Mouse (Mus musculus): ENCODE data around the gene Sctr. TPM values are rescaled to one million over a fixed set of nuclear protein-coding genes. Genes with fewer than 3 reads are reported as not detected.
"Not testable (repeated sequence)": the region's sequence is repeated elsewhere in the genome, so short reads cannot be mapped to it uniquely, and the experiment has no call there.

The Sctr gene
- polyA plus RNA-seq, 1 experiment from 2014 or later: 0.26 TPM

DNA sequence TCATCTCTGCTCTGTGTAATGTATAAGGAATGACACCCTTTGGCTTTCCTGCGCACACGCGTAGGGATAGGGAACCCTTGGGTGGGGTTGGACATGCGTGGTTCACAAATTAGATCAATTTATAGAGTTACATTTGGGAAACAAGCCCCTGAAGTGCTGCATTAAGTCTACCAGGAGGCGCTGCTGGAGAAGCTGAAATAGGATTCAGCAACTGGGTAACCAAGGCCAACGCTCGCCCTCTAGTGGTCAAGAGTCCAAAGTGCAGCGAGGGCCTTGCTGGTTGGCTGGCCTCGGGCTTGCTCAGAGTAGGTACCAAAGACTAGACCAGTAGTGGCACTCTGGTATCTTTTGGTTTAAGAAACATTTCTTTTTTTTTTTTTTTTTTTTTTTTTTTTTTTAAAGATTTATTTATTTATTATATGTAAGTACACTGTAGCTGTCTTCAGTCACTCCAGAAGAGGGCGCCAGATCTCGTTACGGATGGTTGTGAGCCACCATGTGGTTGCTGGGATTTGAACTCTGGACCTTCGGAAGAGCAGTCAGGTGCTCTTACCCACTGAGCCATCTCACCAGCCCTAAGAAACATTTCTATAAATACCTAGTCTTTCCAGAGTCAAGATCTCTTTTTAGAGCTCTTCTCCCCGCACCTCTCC lies 86.9 kb downstream of the Sctr start:
- ATAC-seq (ENCODE audit: insufficient number of reproducible peaks, low FRiP score, low TSS enrichment, low read depth); H3K27ac ChIP-seq; H3K4me1 ChIP-seq; H3K36me3 ChIP-seq; H3K27me3 ChIP-seq; H3K4me3 ChIP-seq; H3K4me2 ChIP-seq; H3K9ac ChIP-seq; H3K9me3 ChIP-seq: not testable (repeated sequence)
- WGBS: 60% methylated on average over 13 of the region's 14 CpGs

DNA sequence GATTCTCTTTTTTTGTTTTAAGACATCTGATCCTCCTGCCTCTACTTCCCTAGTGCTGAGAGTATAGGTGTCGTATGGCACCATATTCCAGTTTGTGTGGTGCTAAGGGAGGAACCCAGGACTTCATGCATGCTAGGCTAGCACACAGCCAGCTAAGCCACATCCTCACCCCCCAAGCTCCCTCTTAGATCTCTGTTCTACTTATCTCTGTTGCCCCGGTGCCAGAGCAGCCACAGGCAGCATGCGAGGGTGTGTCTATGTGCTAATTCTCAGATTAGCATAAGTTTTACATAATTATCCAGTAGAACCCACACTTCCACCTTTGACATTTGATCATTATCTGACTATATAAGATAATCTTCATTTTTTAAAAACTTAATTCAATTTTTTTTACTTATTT lies 88.2 kb downstream of the Sctr start:
- H3K4me1 ChIP-seq: no peaks in the 10 kb centered on the region
- WGBS: 62% methylated on average over 3 of the region's 3 CpGs
- no peak for ATAC-seq (ENCODE audit: insufficient number of reproducible peaks, low FRiP score, low TSS enrichment, low read depth)
- no peak overlapping the region for H3K4me3 ChIP-seq
- no peak overlapping the region for H3K4me2 ChIP-seq
- no peaks in the 10 kb centered on the region for H3K36me3 ChIP-seq
- peaks cover 3% of the 10 kb centered on the region; the same call in 1 of the 2 replicates for H3K9me3 ChIP-seq
- H3K27ac ChIP-seq: no peak overlapping the region
- no peaks in the 10 kb centered on the region for H3K27me3 ChIP-seq
- no peak overlapping the region for H3K9ac ChIP-seq

DNA sequence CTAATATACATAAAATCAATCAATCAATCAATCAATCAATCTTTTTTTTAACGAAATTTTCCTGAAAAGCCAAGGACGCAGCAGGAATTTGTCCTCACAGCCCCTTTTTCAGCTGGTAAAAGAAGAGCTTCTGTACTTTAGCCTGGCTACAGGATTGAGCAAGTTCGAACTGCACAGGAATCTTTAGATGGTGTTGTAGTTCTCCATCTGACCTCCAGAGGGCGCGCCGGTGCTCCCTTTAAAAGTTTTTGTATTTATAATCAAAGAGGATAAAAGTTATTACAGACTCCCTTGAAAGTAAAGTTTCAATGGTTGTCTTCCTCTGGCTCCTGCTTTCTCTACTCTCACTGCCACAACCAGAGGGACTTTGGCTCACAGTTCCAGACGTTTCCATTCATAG lies 91.6 kb downstream of the Sctr start:
- Histone ChIP-seq H3K4me3 (no peak overlapping the region), H3K9me3 (no peaks in the 10 kb centered on the region), H3K27ac (no peak overlapping the region), H3K27me3 (no peaks in the 10 kb centered on the region), H3K36me3 (no peaks in the 10 kb centered on the region), H3K4me1 (no peaks in the 10 kb centered on the region), H3K4me2 (no peak overlapping the region), H3K9ac (no peak overlapping the region)
- no peak for ATAC-seq (ENCODE audit: insufficient number of reproducible peaks, low FRiP score, low TSS enrichment, low read depth)
- 11% methylated on average over 7 of the region's 7 CpGs for WGBS

DNA sequence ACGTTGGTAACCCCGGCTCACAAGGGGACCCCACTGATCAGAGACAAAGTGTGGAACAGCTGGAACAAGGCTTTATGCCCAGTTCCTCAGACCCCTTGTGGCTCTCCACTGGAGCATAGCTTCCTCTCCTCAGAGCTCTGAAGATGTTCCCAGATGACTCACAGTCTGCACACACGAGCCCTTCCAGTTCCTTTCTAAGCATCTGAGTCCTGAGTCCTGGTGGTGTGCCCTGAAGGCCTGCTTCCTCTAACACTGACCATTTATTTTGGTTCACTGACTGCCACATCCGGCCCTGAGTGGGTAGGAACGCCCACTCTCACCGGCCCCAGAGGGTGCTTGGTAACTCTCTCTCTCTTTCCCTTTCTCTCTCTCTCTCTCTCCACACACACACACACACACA lies 92.8 kb downstream of the Sctr start:
- Histone ChIP-seq H3K27me3 (no peaks in the 10 kb centered on the region), H3K36me3 (no peaks in the 10 kb centered on the region), H3K4me1 (no peaks in the 10 kb centered on the region), H3K27ac (no peak overlapping the region), H3K4me3 (no peak overlapping the region), H3K9me3 (no peaks in the 10 kb centered on the region), H3K9ac (no peak overlapping the region), H3K4me2 (no peak overlapping the region)
- WGBS: 55% methylated on average over 6 of the region's 6 CpGs
- no peak for ATAC-seq (ENCODE audit: insufficient number of reproducible peaks, low FRiP score, low TSS enrichment, low read depth)

DNA sequence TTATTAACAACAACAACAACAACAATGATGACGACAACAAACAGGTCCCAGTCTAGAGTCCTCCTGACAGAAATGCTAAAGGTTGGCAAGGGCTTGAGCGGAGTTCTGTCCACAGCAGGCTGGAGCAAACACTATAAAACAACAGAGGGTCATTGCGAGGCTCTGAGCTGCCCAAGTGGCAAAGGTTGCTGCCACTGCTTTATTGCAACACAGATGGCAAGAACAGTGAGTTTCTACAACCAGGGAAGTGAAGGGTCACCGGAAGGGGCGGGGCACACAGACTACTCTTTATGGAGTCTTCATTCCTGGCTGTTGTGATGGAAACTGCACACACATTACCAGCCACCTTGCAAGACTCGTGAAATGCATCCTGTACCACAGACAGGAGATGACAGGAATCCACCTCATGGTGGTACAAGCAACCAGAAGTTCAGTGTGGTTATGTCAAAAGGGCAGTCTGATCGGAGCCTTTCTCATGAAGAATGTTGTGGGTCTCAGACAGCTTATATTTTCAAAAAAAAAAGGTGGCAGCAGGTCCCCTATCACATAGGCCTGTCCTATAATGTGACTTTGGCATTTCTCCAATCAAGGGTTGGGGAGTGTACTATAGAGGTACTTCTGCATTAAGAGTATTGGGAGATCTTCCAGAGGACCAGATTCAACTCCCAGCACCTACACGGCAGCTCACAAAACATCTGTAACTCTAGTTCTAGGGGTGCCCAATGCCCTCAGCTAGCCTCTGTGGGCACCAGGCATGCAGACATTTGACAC lies 93.9 kb downstream of the Sctr start:
- no peak overlapping the region for H3K9ac ChIP-seq
- WGBS: 77% methylated on average over 8 of the region's 8 CpGs
- no peaks in the 10 kb centered on the region; the same call in 1 of the 2 replicates for H3K4me1 ChIP-seq
- no peak overlapping the region for H3K4me3 ChIP-seq
- no peaks in the 10 kb centered on the region for H3K36me3 ChIP-seq
- H3K9me3 ChIP-seq: no peaks in the 10 kb centered on the region
- no peaks in the 10 kb centered on the region for H3K27me3 ChIP-seq
- no peak for ATAC-seq (ENCODE audit: insufficient number of reproducible peaks, low FRiP score, low TSS enrichment, low read depth)
- H3K27ac ChIP-seq: no peak overlapping the region
- H3K4me2 ChIP-seq: no peak overlapping the region

DNA sequence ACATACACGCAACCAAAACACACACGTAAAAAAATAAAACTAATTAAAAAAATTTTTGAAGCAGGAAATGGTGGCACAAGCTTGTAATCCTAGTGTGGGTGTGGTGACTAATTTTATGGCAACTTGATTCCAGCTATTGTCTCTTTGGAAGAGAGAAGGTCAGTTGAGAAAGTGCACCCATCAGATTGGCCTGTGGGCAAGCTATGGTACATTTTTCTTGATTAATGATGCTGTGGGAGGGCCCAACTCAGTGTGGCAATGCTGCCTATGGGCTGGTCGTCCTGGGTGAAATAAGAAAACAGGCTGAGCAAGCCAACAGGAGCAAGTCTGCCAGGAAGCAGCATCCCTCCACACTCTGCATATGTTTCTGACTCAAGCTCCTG lies 94.5 kb downstream of the Sctr start:
- Histone ChIP-seq H3K27ac (no peak overlapping the region), H3K9ac (no peak overlapping the region), H3K27me3 (no peaks in the 10 kb centered on the region), H3K4me3 (no peak overlapping the region), H3K4me2 (no peak overlapping the region), H3K36me3 (no peaks in the 10 kb centered on the region), H3K4me1 (no peaks in the 10 kb centered on the region; the same call in 1 of the 2 replicates), H3K9me3 (no peaks in the 10 kb centered on the region)
- ATAC-seq (ENCODE audit: insufficient number of reproducible peaks, low FRiP score, low TSS enrichment, low read depth): no peak
- 72% methylated on average over 3 of the region's 3 CpGs for WGBS

DNA sequence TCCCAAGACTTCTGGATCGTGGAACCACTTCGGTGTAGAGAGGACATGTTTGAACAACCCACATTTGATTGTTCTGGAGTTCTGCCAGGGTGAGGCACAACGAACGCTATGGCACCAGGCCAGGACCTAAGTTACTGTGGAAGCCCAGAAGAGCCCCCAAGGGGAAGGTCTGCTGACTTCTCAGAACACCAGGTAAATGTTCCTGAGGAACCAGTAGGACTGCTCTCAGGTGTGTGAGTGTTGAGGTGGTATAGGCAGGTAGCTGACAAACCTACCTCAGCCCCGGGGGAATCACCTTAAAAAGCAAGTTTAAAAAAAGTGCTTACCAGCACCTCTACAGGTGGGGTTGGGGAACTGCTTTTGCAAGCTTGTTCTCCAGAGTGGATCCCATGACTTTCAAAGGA lies 98.9 kb downstream of the Sctr start:
- no peak overlapping the region for H3K4me3 ChIP-seq
- no peaks in the 10 kb centered on the region for H3K27me3 ChIP-seq
- H3K4me1 ChIP-seq: no peaks in the 10 kb centered on the region; the same call in 1 of the 2 replicates
- H3K36me3 ChIP-seq: no peaks in the 10 kb centered on the region
- H3K9me3 ChIP-seq: no peaks in the 10 kb centered on the region
- no peak overlapping the region for H3K27ac ChIP-seq
- WGBS: 32% methylated on average over 5 of the region's 5 CpGs
- peak; percentile 70 for ATAC-seq (ENCODE audit: insufficient number of reproducible peaks, low FRiP score, low TSS enrichment, low read depth)
- H3K9ac ChIP-seq: no peak overlapping the region
- H3K4me2 ChIP-seq: no peak overlapping the region

DNA sequence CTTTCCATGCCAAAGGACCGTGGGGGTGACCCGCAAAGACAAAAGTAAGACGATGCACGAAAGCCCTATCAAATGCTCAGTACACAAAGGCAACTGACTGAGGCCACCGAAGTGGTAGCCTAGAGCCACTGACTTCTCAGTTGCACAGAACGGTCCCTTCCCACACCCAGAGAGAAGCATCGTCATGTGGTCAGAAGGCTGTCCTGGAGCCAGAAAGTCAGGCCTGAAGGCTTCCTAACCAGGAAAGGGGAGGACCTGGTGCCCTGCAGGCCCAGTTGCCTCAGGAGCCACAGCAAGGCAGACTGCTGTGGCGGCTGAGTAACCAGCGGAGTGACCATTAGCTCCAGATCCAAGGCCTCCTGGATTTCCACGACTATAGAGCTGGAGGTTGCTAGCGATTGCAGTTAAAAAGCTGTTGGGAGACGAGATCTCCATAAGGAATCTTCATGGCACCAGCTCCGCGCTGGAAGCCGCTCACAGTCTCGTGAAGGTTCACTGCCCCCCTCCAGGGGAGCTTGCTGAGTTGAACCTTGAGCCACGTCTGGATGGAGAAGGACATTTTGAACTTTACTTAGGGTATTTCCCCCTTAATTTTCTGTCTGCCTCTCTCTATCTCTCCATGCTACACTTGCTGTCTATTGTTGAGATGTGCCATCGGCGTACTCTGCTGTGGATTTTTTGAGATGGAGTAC lies 103.2 kb downstream of the Sctr start:
- WGBS: 89% methylated on average over 19 of the region's 19 CpGs
- Histone ChIP-seq H3K9ac (no peak overlapping the region), H3K36me3 (peaks cover 28% of the 10 kb centered on the region), H3K27me3 (no peaks in the 10 kb centered on the region), H3K4me1 (no peaks in the 10 kb centered on the region; the same call in 1 of the 2 replicates), H3K4me3 (no peak overlapping the region), H3K9me3 (no peaks in the 10 kb centered on the region), H3K27ac (no peak overlapping the region), H3K4me2 (no peak overlapping the region)
- ATAC-seq (ENCODE audit: insufficient number of reproducible peaks, low FRiP score, low TSS enrichment, low read depth): no peak

DNA sequence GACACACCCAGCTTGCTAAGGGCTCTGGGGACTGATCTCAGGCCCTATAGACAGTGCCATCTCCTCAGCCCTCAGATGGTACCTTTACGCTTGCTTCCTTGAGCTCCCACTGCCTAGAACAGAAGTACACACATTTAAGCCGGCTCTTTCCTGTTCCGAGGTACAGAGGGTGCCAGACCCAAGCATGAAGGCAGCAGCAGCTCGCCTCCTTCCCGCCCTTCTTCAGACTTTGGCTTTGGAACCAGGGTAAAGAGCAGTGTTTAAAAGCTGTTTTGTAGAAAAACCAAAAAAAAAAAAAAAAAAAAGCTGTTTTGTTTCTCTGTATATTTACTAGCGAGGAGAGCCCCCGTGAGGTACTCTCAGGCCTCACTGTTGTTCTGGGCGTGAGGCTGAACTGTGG lies 105.1 kb downstream of the Sctr start:
- Histone ChIP-seq H3K9ac (no peak overlapping the region), H3K4me1 (0 out of 2 replicates have a peak, but pooled peaks cover 7% of the 10 kb centered on the region), H3K27me3 (no peaks in the 10 kb centered on the region), H3K9me3 (no peaks in the 10 kb centered on the region), H3K4me3 (no peak overlapping the region), H3K27ac (peak overlapping the region; percentile 24; the same call in 1 of the 2 replicates), H3K4me2 (no peak overlapping the region), H3K36me3 (peaks cover 44% of the 10 kb centered on the region)
- 86% methylated on average over 8 of the region's 8 CpGs for WGBS
- no peak for ATAC-seq (ENCODE audit: insufficient number of reproducible peaks, low FRiP score, low TSS enrichment, low read depth)

DNA sequence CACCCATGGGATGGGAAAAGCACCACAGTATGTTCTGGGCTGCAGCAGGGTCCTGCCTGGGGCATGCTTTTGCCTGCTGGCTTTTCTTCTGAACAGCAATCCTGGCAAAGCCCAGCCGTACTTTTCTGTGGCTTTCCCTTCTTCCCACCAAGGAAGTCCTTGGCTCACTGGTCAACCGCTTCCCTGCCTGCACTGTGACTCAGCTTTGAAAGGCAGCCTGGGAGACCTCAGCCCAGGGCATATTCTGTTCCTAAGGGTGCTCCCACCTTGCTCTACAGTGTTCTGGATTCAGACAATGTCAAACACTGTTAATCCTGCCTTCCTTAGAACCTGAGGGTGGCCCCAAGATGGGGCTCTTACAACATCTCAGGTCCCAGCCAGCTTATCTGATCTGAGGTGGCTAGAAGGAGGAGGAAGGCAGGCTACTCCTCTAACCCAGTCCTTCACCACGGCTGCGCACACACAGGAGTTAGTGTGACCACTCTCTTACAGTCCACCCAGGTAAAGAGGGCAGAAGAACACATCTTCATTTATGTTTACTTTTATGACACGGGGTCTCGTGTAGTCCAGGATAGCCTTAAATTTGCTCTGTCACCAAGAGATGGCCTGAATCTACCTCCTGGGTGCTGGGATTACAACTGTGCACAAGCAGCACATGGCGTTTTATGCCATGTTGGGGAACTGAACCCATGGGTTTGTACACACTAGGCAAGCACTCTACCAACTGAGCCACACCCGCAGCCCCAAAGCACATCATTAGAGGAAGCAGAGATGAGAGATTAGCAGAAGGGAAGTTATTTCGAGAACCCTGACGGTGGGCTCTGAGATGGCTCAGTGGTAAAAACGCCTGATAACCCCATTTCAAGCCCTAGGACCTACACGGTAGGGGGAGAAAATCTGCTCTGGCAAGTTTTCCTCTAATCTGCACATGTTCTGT lies 105.8 kb downstream of the Sctr start:
- Histone ChIP-seq H3K9ac (no peak overlapping the region), H3K27me3 (no peaks in the 10 kb centered on the region), H3K9me3 (no peaks in the 10 kb centered on the region), H3K27ac (0 out of 2 replicates have a peak overlapping the region, but pooled peaks have one; percentile 40), H3K4me2 (no peak overlapping the region), H3K4me1 (peaks cover 7% of the 10 kb centered on the region; the same call in 1 of the 2 replicates), H3K4me3 (no peak overlapping the region), H3K36me3 (peaks cover 50% of the 10 kb centered on the region)
- WGBS: 81% methylated on average over 12 of the region's 12 CpGs
- ATAC-seq (ENCODE audit: insufficient number of reproducible peaks, low FRiP score, low TSS enrichment, low read depth): no peak

All from limb, embryonic 15.5 days (tissue).